Mouse (Mus musculus) left cerebral cortex, adult 9 months (tissue): ENCODE results near the gene Trp53.
"Not testable (repeated sequence)": the region's sequence is repeated elsewhere in the genome, so short reads cannot be mapped to it uniquely, and the experiment has no call there.

Experiments used
- DNase-seq, 2 experiments: peaks; one replicate each; pipeline ENCODE4 v3.0.0; 2022; ENCODE audit warnings: low spot score in 2 of 2

The Trp53 gene

DNA sequence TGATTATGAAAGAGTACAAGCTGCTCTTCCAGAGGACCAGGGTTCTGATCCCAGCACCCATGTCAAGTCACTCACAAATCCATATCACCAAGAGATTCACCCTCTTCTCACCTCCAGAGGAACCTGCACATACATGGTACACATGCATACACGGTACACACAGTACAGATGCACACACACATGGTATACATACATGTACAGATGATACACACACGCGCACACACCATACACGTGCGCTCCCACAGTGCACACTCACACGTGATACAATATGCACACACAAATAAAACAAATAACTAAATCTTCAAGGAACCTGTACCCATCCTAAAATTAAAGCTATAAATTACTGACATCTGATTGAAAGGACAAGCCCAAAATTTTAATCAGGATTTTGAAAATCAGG, 14.7 kb downstream of the Trp53 start:
- DNase-seq, result no peak

DNA sequence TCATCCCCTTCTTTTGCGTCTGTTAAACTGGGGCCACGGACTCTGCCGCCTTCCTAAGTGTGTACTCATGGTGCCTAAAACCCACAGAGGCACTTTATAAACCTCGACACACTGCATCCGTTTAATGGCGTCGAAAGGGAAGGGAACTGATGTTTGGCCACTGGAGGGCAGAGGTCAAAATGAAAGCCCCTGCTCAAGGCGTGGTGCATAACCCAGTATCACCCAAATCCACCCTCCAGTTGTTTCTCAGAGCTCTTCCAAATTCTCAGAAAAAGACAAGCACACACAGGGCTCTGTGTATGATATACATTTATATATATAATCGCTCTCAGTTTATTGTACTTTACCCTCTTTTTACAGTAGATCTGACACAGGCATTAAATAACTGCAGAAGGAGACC, 19.3 kb downstream of the Trp53 start:
- no peak for DNase-seq

- DNase-seq, result peak in 1 of 2 experiments; percentile 76
These were observed 19.9 kb downstream of the Trp53 start for GRCm38 (mm10) chr11:69600098-69600497.

- no peak for DNase-seq
These were observed 21.6 kb downstream of the Trp53 start for GRCm38 (mm10) chr11:69601768-69602167.

DNA sequence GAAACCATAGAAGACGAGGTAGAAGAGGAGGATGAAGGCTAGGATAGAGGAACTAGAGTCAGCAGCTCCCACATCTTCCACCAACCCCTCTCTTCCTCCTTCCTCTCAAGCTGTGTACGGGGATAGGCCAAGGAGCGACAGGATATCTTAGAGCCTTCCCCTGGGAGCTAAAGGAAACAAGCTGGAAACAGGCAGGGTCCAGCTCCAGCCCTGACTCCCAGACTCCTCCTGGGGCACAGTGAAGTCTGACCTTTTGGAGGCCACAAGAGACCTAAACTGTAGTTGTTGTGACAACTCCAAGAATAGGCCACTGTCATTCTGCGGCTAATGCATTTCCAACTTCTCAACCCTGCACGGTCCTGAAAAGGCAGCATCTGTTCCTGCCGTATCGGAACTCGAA, 23.4 kb downstream of the Trp53 start:
- no peak for DNase-seq

GRCm38 (mm10) chr11:69604347-69604746, 24.2 kb downstream of the Trp53 start:
- no peak for DNase-seq

DNA sequence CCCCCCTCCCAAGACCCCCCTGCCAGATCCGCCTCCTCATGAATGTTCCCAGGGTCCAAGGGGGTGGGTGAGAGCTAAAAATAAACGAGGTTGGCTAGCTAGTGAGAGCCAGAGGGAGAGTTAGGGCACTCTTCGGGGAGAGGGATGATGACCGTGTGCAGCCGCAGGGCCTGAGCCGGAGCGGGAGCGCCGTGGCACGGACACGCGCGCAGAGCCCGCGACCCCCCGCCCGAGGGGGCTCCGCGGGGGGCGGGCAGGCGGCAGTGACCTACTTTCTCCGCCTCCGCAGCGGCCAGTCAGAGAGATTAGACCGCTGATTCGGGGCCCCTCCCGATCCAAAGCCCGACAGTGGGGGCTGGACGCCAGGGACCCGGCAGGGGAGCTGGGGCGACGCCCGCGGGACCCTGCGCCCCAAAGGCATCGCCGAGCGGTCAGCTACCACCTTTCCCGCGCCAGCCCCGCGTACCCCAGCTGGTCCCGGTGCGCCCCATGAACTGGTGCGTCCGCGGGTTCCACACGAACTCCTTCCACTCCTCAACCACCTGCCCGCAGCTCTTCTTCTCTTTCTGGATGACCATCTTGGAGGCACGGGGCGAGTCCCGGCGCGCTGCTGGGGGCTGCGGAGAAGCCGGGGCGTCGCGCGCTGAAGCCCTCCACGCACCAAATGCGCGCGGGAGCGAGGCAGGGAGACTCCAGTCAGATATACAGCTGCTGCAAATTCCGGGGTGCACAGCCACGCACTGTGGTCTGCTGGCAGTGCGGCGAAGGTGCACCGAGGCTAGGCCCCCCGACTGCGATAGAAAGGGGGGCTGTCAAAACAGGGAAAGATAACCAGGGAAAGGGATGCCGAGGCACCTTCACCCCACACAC, 24.9 kb downstream of the Trp53 start:
- DNase-seq, result no peak

DNA sequence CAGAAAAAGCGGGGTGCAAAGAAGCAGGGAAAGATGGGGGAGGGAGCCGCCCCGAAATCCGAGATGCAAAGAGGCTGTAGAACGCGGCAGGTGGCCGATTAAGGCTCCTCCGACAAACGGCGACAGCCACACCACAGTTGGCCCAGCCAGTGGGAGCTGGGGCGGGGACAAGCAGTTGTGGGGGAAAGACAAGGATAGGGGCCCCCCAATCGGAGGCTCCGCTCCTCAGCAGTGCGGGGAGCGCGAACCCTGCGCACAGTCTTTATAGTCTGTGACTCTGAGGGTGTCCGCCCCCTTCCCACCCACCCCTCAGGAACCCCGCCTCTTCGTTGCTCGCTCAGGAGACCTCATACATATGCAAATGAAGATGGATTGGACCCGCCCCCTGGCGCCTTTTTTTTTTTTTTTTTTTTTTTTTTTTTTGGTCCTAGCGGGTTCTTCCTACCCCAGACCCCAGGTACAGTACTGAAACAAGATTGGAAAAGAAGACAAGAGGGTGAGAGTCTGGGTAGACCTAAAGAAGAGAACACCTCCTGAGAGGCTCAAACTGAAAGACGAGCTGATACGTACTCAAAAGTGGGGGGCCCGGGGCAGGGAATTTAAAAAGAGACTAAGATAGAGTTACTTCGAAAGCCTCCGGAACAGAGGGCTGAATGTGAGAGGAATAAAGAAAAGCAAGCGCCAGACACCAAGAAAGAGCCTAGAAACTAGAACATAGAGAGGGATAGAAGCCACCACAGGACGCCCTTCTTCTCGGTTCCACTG, 25.7 kb downstream of the Trp53 start, which contains the start of gene Atp1b2:
Atp1b2 (minus strand) TSS at position 217 of the 765 bp plus-strand sequence.
- DNase-seq, result peak; percentile 43 to 74

- DNase-seq, result no peak
These were observed 26.3 kb downstream of the Trp53 start for GRCm38 (mm10) chr11:69606491-69606795.

DNA sequence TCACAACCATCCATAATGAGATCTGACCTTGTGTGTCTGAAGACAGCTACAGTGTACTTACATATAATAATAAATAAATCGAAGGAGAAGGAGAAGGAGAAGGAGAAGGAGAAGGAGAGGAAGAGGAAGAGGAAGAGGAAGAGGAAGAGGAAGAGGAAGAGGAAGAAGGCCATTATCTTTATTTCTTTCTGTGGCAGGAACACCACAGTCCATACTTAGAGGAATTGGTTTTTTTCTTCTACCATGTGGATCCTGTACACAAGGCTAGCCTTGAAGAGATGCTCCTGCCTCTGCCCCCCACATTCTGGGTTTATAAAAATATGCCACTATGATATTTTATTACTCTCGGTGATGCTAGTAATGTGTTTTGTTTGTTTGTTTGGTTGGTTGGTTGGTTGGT, 26.7 kb downstream of the Trp53 start:
- DNase-seq, result no peak

- no peak for DNase-seq
These were observed 28.4 kb downstream of the Trp53 start for GRCm38 (mm10) chr11:69608525-69608924.

DNA sequence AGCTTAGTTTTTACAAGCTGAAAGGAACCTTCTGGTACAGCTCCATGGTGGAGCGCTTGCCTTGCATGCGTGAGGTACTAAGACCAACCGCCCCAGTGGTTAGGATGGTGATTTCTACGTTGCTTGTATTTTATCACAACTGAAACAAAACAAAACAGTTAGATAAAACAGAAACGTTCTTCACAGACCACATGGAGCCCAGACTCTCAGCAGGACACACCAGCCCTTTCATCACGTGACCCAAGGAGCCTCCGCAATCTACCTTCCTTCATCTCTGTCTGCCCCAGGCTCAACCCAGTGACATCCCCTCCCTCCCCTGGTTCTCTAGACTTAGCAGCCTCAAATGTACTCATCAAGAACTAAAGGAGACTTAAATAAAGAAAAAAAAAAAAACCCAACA, 29.3 kb downstream of the Trp53 start:
- no peak for DNase-seq

GRCm38 (mm10) chr11:69610899-69611298, 30.7 kb downstream of the Trp53 start:
- DNase-seq, result no peak

- DNase-seq, result peak in 1 of 2 experiments; percentile 86
These were observed 33.5 kb downstream of the Trp53 start for GRCm38 (mm10) chr11:69613553-69614256.

DNA sequence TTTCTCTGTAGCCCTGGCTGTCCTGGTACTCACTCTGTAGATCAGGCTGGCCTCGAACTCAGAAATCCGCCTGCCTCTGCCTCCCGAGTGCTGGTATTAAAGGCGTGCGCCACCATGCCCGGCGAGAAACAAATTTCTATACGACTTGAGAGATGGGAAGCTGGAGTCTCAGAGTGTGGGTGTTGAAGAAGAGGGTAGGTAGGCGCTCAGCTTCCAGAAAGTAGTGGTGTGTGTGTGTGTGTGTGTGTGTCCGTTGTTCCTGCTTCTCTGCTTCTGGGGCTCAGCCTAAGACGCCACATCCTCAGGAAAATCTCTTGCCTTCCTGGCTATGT, 34.1 kb downstream of the Trp53 start:
- not testable (repeated sequence) for DNase-seq

GRCm38 (mm10) chr11:69616781-69617180, 36.6 kb downstream of the Trp53 start:
- no peak for DNase-seq

- DNase-seq, result no peak
These were observed 37.6 kb downstream of the Trp53 start, which contains the start of gene Shbg for GRCm38 (mm10) chr11:69617805-69618204. Gene Shbg (minus strand): TSS chr11:69617905.

GRCm38 (mm10) chr11:69620394-69621081, 40.4 kb downstream of the Trp53 start:
- no peak for DNase-seq

DNA sequence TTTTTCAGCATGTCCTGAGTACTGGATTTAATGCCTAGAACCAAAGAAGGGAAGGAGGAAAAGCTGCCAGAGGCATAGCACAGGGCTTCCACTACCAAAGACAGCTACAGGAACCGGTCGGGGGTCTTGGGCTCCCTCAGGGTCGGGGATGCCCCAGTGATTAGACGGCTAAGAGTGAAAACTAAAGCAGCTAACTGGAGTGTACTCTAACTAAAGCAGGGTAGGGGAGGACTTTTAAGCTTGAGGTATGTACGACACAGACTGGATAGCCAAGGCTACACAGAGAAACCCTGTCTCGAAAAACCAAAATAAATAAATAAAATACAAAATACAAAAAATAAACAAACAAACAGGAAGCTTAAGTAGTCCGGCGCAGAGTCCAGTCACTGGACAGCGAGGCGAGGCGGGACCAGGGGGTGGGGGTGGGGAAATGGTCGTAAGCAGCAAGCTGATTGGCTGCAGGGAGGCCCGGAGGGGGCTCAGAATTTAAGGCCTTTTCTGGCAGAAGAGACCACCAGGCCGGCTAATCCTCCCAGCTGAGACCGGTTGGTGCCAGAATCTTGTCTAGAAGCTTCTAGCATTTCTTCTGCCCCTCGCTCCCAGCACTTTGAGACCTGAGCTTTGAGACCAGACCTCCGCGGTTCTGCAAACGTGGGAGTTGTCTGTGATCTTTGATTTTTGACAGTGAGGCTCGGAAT, 41.6 kb downstream of the Trp53 start, which contains the start of gene Sat2:
Sat2 (plus strand) TSS at position 454 of the 698 bp plus-strand sequence.
- no peak for DNase-seq

DNA sequence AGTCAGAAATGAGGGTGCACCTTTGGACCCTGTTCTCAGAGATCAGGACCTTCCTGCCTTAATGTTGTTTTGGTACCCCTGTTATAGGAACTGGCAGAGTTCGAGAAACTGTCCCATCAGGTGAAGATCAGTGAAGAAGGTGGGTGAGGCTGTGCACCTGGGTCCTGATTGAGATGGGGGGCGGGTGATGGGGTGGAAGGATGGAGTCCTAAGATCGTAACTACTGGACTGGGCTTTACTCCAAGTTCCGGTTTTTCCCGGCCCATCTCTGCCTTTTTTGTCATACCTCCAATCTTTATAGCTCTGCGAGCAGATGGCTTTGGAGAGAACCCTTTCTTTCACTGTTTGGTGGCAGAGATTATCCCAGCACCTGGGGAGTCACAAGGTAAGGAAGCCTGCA, 42.2 kb downstream of the Trp53 start:
- DNase-seq, result no peak

- DNase-seq, result no peak
These were observed 42.8 kb downstream of the Trp53 start for GRCm38 (mm10) chr11:69623006-69623405.
